Mouse (Mus musculus): ENCODE data around the gene Lexm. TPM values are rescaled to one million over a fixed set of nuclear protein-coding genes. Genes with fewer than 3 reads are reported as not detected.

Lexm gene
- polyA plus RNA-seq, 1 experiment from 2014 or later = not detected

DNA sequence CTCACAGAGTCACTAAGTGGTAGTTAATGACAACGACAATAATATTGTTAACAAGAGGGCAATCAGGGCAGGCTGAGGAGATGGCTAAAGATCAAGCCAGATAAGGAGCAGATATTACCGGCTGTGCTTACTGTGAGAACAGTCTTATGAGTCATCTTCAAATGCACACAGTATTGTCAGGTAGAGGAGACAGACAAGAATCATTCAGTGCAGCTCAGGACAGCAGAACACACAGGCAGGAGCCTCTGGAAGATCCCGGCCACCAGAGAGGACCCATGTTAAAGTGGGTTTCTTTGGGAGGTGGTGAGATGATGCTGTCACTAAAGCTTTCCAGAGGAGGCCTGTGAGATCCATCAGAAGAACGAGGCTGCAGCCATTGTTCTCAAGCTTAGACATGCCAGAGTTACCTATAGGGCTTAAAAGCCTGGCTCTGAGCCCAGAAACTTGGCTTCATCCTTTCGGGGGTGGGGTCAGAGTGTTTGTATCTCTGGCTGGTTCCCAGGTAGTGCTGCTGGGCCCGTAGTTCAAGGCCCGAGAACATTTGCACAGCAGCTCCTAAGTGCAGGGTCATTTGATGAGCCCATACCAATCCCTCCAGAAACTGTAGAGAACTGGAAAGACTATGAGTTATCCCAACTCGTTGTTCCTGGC is 66.4 kb downstream of the Lexm start:
- H3K4me2 ChIP-seq (ENCODE audit: low read depth, low read length) = no peak overlapping the region
- no peaks in the 10 kb centered on the region for H3K4me1 ChIP-seq (ENCODE audit: control insufficient read depth, insufficient read depth, low read length)
- H3K27ac ChIP-seq (ENCODE audit: low read length) = no peak overlapping the region
- no peaks in the 10 kb centered on the region for H3K36me3 ChIP-seq (ENCODE audit: control insufficient read depth, insufficient read depth, low read length)
- ATAC-seq (ENCODE audit: insufficient read depth, low FRiP score) = peak; percentile 63
- H3K27me3 ChIP-seq (ENCODE audit: control insufficient read depth, insufficient read depth, low read length) = no peaks in the 10 kb centered on the region
- 46% methylated on average over 8 of the region's 8 CpGs for WGBS
- no peak overlapping the region for H3K4me3 ChIP-seq (replicated peaks; ENCODE audit: low read length)
- no peaks in the 10 kb centered on the region for H3K9me3 ChIP-seq (replicated peaks; ENCODE audit: control insufficient read depth, low read length)
- no peak overlapping the region for H3K9ac ChIP-seq (ENCODE audit: low read length)

DNA sequence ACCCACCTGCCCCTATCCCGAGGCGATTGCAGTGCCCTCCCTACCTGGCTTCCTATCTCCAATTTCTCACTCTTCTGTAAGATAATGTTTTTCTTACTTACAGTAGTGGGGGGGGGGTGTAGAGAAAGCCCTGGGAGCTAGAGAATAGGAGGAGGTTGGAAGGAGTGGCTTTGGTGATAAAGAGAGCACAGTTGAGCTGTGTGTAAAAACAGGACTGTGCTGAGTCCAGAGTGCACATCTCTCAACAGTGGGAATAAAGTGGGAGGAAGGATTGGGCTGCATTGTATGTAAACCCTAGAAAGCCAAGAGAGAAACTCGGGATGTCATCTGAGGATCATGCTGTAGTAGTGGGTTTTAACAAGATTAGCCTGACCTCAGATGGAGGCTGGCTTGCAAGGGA is 68.9 kb downstream of the Lexm start:
- H3K4me1 ChIP-seq (ENCODE audit: control insufficient read depth, insufficient read depth, low read length) = no peaks in the 10 kb centered on the region
- no peaks in the 10 kb centered on the region for H3K9me3 ChIP-seq (replicated peaks; ENCODE audit: control insufficient read depth, low read length)
- no peak overlapping the region for H3K4me2 ChIP-seq (ENCODE audit: low read depth, low read length)
- H3K27me3 ChIP-seq (ENCODE audit: control insufficient read depth, insufficient read depth, low read length) = no peaks in the 10 kb centered on the region
- WGBS = 63% methylated on average over 3 of the region's 3 CpGs
- H3K36me3 ChIP-seq (ENCODE audit: control insufficient read depth, insufficient read depth, low read length) = no peaks in the 10 kb centered on the region
- no peak overlapping the region for H3K9ac ChIP-seq (ENCODE audit: low read length)
- no peak overlapping the region for H3K4me3 ChIP-seq (replicated peaks; ENCODE audit: low read length)
- ATAC-seq (ENCODE audit: insufficient read depth, low FRiP score) = peak; percentile 27; the same call in 1 of the 2 replicates
- no peak overlapping the region for H3K27ac ChIP-seq (ENCODE audit: low read length)

DNA sequence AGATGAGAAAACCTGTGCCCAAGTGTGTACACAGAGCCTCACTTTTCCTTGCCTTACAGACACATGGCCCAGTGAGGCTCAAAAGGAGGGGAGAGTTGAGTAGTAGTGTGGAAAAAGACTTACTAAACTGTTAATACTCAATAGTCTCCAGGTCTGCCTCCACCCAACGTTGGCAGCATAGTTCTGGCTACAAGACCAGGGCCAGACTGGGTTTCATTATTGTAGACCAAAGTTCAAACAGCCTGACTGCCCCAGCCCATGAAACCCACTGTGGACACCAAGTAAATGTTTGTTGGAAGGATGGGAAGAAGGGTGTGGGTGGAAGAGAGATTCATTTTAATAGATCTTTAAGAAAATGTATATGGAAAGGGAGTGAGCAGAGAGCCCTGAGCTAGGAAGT is 70.1 kb downstream of the Lexm start:
- Histone ChIP-seq H3K27me3 (ENCODE audit: control insufficient read depth, insufficient read depth, low read length) (no peaks in the 10 kb centered on the region), H3K36me3 (ENCODE audit: control insufficient read depth, insufficient read depth, low read length) (no peaks in the 10 kb centered on the region), H3K4me1 (ENCODE audit: control insufficient read depth, insufficient read depth, low read length) (no peaks in the 10 kb centered on the region), H3K4me2 (ENCODE audit: low read depth, low read length) (no peak overlapping the region), H3K9ac (ENCODE audit: low read length) (no peak overlapping the region), H3K9me3 (replicated peaks; ENCODE audit: control insufficient read depth, low read length) (no peaks in the 10 kb centered on the region), H3K27ac (ENCODE audit: low read length) (no peak overlapping the region), H3K4me3 (replicated peaks; ENCODE audit: low read length) (no peak overlapping the region)
- WGBS = 73% methylated on average over 1 of the region's 1 CpGs
- ATAC-seq (ENCODE audit: insufficient read depth, low FRiP score) = no peak

DNA sequence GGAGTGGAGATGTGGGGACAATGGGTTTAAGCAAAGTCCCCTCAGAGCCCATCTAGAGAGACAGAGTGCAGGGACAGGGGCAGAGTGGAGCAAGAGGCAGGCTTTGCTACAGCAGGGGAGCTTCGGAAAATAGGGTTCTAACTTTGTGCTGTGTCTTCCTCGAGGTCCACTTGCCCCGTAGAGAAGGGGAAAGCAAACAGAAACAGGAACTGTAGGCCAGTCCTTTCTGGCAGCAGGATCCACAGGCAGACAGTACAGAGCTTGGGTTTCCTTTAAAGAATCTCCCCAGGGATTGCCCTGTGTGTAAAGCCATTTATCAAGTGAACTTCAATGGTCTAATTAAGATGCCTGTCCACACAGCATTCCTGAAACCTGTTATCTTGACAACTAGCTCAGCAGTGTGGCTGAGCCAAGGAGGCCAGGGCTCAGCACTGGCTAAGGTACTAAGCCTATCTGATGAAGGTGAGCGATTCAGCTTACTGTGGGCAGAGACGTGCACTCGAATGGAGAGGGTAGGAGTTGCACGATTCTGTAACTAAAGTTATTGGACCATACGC is 71.1 kb downstream of the Lexm start:
- Histone ChIP-seq H3K36me3 (ENCODE audit: control insufficient read depth, insufficient read depth, low read length) (no peaks in the 10 kb centered on the region), H3K4me2 (ENCODE audit: low read depth, low read length) (no peak overlapping the region), H3K27me3 (ENCODE audit: control insufficient read depth, insufficient read depth, low read length) (no peaks in the 10 kb centered on the region), H3K9me3 (replicated peaks; ENCODE audit: control insufficient read depth, low read length) (no peaks in the 10 kb centered on the region), H3K9ac (ENCODE audit: low read length) (no peak overlapping the region), H3K4me1 (ENCODE audit: control insufficient read depth, insufficient read depth, low read length) (no peaks in the 10 kb centered on the region), H3K4me3 (replicated peaks; ENCODE audit: low read length) (no peak overlapping the region), H3K27ac (ENCODE audit: low read length) (no peak overlapping the region)
- ATAC-seq (ENCODE audit: insufficient read depth, low FRiP score) = 0 out of 2 replicates have a peak, but pooled peaks have one; percentile 30
- 37% methylated on average over 8 of the region's 8 CpGs for WGBS

DNA sequence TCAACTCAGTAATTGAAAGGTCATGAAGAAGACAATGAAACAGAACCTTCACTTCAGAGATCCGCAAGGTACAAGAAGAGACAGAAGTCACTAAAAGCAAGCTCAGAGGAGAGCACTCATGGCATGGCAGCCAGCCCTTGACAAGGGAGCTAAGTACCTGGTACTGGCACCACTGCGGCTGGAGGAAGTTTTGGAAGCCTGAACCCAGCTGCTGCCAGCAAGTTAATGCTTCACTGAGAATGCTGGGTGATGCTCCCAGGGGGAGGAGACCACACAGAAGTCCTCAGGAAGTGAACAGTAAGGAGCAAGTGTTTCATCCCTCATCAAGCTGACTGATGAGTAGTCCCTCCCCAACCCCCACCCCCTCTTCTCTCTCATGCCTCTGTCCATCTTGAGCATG is 74.8 kb downstream of the Lexm start:
- 67% methylated on average over 2 of the region's 2 CpGs for WGBS
- no peaks in the 10 kb centered on the region for H3K4me1 ChIP-seq (ENCODE audit: control insufficient read depth, insufficient read depth, low read length)
- no peaks in the 10 kb centered on the region for H3K36me3 ChIP-seq (ENCODE audit: control insufficient read depth, insufficient read depth, low read length)
- H3K9me3 ChIP-seq (replicated peaks; ENCODE audit: control insufficient read depth, low read length) = no peaks in the 10 kb centered on the region
- H3K4me2 ChIP-seq (ENCODE audit: low read depth, low read length) = no peak overlapping the region
- H3K27me3 ChIP-seq (ENCODE audit: control insufficient read depth, insufficient read depth, low read length) = no peaks in the 10 kb centered on the region
- H3K4me3 ChIP-seq (replicated peaks; ENCODE audit: low read length) = no peak overlapping the region
- no peak overlapping the region for H3K9ac ChIP-seq (ENCODE audit: low read length)
- no peak for ATAC-seq (ENCODE audit: insufficient read depth, low FRiP score)
- no peak overlapping the region for H3K27ac ChIP-seq (ENCODE audit: low read length)

DNA sequence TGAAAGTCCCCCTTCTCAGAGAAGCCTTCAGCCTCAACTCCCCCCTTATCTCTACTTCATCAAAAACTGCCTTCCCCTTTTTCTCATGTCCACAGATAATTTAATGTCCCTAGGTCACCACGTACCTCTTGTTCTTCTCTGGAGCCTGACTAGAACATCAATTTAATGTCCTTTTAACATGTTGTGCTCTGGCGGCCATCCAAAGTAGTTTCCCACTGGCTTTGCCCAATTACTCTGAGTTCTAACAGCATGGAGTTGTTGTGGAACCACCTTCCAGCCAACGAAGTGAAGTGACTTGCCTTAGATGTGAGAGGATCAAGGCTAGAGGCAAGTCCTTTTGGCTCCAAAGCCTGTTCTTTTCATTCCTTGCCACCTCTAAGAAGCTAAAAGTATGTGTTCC is 75.5 kb downstream of the Lexm start:
- 46% methylated on average over 3 of the region's 3 CpGs for WGBS
- no peak overlapping the region for H3K4me3 ChIP-seq (replicated peaks; ENCODE audit: low read length)
- H3K9ac ChIP-seq (ENCODE audit: low read length) = no peak overlapping the region
- no peaks in the 10 kb centered on the region for H3K36me3 ChIP-seq (ENCODE audit: control insufficient read depth, insufficient read depth, low read length)
- H3K4me1 ChIP-seq (ENCODE audit: control insufficient read depth, insufficient read depth, low read length) = no peaks in the 10 kb centered on the region
- no peaks in the 10 kb centered on the region for H3K9me3 ChIP-seq (replicated peaks; ENCODE audit: control insufficient read depth, low read length)
- no peak overlapping the region for H3K4me2 ChIP-seq (ENCODE audit: low read depth, low read length)
- H3K27me3 ChIP-seq (ENCODE audit: control insufficient read depth, insufficient read depth, low read length) = no peaks in the 10 kb centered on the region
- no peak overlapping the region for H3K27ac ChIP-seq (ENCODE audit: low read length)
- no peak for ATAC-seq (ENCODE audit: insufficient read depth, low FRiP score)

Other genes with a start within 250 kb of the Lexm start
- 23.0 and 24.7 TPM in 2 replicates for gene Pcsk9, start 152.9 kb downstream of the Lexm start, polyA plus RNA-seq (2015; fragmentation: Nextera tagmentation; extraction: Ambion mirVana)
- gene Bsnd, start 125.0 kb downstream of the Lexm start, polyA plus RNA-seq (2015; fragmentation: Nextera tagmentation; extraction: Ambion mirVana) = not detected in 2 replicates
- gene Dhcr24, start 56.2 kb downstream of the Lexm start, polyA plus RNA-seq (2015; fragmentation: Nextera tagmentation; extraction: Ambion mirVana) = 4.2 and 4.9 TPM in 2 replicates
- 12.6 and 15.3 TPM in 2 replicates for gene Ttc22, start 5.2 kb upstream of the Lexm start, polyA plus RNA-seq (2015; fragmentation: Nextera tagmentation; extraction: Ambion mirVana)
- 12.8 and 13.8 TPM in 2 replicates for gene Pars2, start 33.8 kb upstream of the Lexm start, polyA plus RNA-seq (2015; fragmentation: Nextera tagmentation; extraction: Ambion mirVana)
- gene Ttc4, start 61.7 kb upstream of the Lexm start, polyA plus RNA-seq (2015; fragmentation: Nextera tagmentation; extraction: Ambion mirVana) = 82.7 and 83.3 TPM in 2 replicates
- gene Mroh7, start 113.7 kb upstream of the Lexm start, polyA plus RNA-seq (2015; fragmentation: Nextera tagmentation; extraction: Ambion mirVana) = 0.14 TPM in 1 of 2 replicates, not detected in the other
- 5.4 and 7.7 TPM in 2 replicates for gene Fam151a, start 116.6 kb upstream of the Lexm start, polyA plus RNA-seq (2015; fragmentation: Nextera tagmentation; extraction: Ambion mirVana)
- 7.9 and 10.5 TPM in 2 replicates for gene Acot11, start 187.8 kb upstream of the Lexm start, polyA plus RNA-seq (2015; fragmentation: Nextera tagmentation; extraction: Ambion mirVana)